Mouse (Mus musculus) small intestine, adult 2 months (tissue): ENCODE results near the gene Gmppa.

Experiments
- CTCF ChIP-seq: fragments of 200-500 bp; IDR thresholded peaks from 2 replicates; pipeline ENCODE4 v1.5.1; 2012; ENCODE audit warnings: low read depth, mild to moderate bottlenecking, control low read depth, inconsistent platforms, low read length, moderate library complexity, mixed read lengths; ENCODE audit not compliant: insufficient replicate concordance, insufficient read length; ENCODE audit errors: extremely low read depth
- POLR2A ChIP-seq: fragments of 200-500 bp; IDR thresholded peaks from 2 replicates; pipeline ENCODE4 v1.6.1; 2012; ENCODE audit warnings: low read depth, mild to moderate bottlenecking, control low read depth, inconsistent platforms, low read length, moderate library complexity

GRCm38 (mm10) chr1:75409950-75410349 lies 25.8 kb upstream of the Gmppa start:
- no peak for TF ChIP-seq POLR2A
- no peak for TF ChIP-seq CTCF
